Mouse (Mus musculus) urinary bladder, adult 18-20 months (tissue): ENCODE data around the gene Ak1.
A peak's percentile ranks its signal among the peaks of the same experiment; 100 is the strongest.

ENCODE experiments used
- DNase-seq, 2 experiments: peaks; one replicate each; pipeline ENCODE4 v3.0.0; 2022; ENCODE audit warnings: low spot score in 2 of 2, mixed read lengths in 2 of 2

The Ak1 gene

GRCm38 (mm10) chr2:32654743-32655393 lies 33.3 kb downstream of the Ak1 start:
- DNase-seq, result peak in 1 of 2 experiments; percentile 54

GRCm38 (mm10) chr2:32655394-32655744 lies 33.8 kb downstream of the Ak1 start:
- no peak for DNase-seq

GRCm38 (mm10) chr2:32655826-32656225 lies 34.3 kb downstream of the Ak1 start:
- DNase-seq, result no peak

- DNase-seq, result no peak
Observed at GRCm38 (mm10) chr2:32658873-32659272, 37.3 kb downstream of the Ak1 start.

GRCm38 (mm10) chr2:32661509-32662107 lies 40.0 kb downstream of the Ak1 start:
- peak; percentile 47 to 49 for DNase-seq

- DNase-seq, result no peak
Observed at GRCm38 (mm10) chr2:32662291-32662690, 40.7 kb downstream of the Ak1 start.

- DNase-seq, result no peak
Observed at GRCm38 (mm10) chr2:32665345-32665744, 43.8 kb downstream of the Ak1 start.

GRCm38 (mm10) chr2:32665853-32666252 lies 44.3 kb downstream of the Ak1 start:
- no peak for DNase-seq

- no peak for DNase-seq
Observed at GRCm38 (mm10) chr2:32667775-32668174, 46.2 kb downstream of the Ak1 start.

GRCm38 (mm10) chr2:32668176-32668575 lies 46.6 kb downstream of the Ak1 start:
- no peak for DNase-seq

- DNase-seq, result no peak
Observed at GRCm38 (mm10) chr2:32669876-32670275, 48.3 kb downstream of the Ak1 start.

GRCm38 (mm10) chr2:32671147-32671546 lies 49.6 kb downstream of the Ak1 start:
- DNase-seq, result no peak

GRCm38 (mm10) chr2:32671907-32672595 lies 50.5 kb downstream of the Ak1 start:
- no peak for DNase-seq

- no peak for DNase-seq
Observed at GRCm38 (mm10) chr2:32673176-32673917, 51.8 kb downstream of the Ak1 start.

GRCm38 (mm10) chr2:32676821-32677220 lies 55.3 kb downstream of the Ak1 start:
- DNase-seq, result no peak

GRCm38 (mm10) chr2:32677683-32678082 lies 56.1 kb downstream of the Ak1 start:
- no peak for DNase-seq

- peak in 1 of 2 experiments; percentile 36 for DNase-seq
Observed at GRCm38 (mm10) chr2:32680051-32680451, 58.5 kb downstream of the Ak1 start.

- no peak for DNase-seq
Observed at GRCm38 (mm10) chr2:32680961-32681650, 59.5 kb downstream of the Ak1 start.

GRCm38 (mm10) chr2:32681754-32682153 lies 60.2 kb downstream of the Ak1 start:
- no peak for DNase-seq

- no peak for DNase-seq
Observed at GRCm38 (mm10) chr2:32682721-32683417, 61.3 kb downstream of the Ak1 start.

GRCm38 (mm10) chr2:32683701-32684100 lies 62.1 kb downstream of the Ak1 start:
- DNase-seq, result no peak
